Mouse (Mus musculus): ENCODE data around the gene Tmem106b. TPM values are rescaled to one million over a fixed set of nuclear protein-coding genes. Genes with fewer than 3 reads are reported as not detected.

Gene Tmem106b
- polyA plus RNA-seq (2014; fragmentation: Illumina TruSeq; extraction: RNeasy Lipid Tissue Mini Kit (QIAGEN cat#74804); ENCODE audit: low read depth, low replicate concordance): 279 TPM

DNA sequence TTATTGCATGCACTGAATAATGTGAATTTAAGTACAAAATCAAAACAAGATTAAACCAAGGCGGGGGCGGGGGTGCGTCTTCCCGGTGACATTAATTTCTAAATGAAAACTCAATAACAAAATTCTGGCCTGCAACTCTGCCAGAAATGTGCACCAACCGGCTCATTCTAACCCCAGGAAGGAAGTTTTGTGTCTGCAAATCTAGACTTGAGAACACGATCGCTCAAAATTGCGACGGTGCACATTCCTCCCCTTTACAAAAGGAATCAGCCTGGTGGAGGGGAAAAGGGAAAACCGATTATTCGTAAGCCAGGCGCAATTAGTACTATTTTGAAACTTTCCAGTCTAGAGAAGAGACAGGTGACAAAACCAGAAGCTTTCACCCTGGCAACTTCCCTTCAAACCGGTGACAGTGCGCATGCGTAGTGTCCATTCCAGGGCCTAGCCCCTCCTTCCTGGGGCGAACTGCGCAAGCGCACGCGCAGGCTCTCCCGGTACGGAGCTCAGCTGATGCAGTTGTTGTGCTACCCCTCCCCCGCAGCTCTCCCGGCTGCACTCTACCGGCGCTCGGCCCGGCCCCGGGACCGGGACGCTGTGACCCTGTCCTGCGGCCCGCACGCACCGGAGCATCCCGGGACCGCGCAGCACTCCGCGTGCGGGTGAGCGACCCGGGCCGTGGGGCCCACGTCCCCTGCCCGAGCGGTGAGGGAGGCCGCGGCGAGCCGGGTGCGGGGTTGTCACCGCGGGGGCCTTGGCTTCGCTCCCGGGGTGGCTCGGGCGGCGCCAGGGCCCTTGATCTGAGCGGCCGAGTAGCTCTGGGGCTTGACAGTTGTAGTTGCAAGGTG, at the start of gene Tmem106b:
Tmem106b (plus strand) TSS at position 458 of the 845 bp plus-strand sequence.

Other genes with a start within 250 kb of the Tmem106b start
- not detected for gene Vwde, start 155.2 kb downstream of the Tmem106b start, polyA plus RNA-seq (2014; fragmentation: Illumina TruSeq; extraction: RNeasy Lipid Tissue Mini Kit (QIAGEN cat#74804); ENCODE audit: low read depth, low replicate concordance)